Mouse (Mus musculus) left cerebral cortex, postnatal 4 days (tissue): ENCODE results near the gene Plekhm3. TPM values are rescaled to one million over a fixed set of nuclear protein-coding genes. Genes with fewer than 3 reads are reported as not detected.

Experiments used
- DNase-seq: peaks from one replicate; pipeline ENCODE4 v3.0.0-alpha.2; 2022
- intact Hi-C: fragments of 180-260 bp; cut with DNase I; formaldehyde crosslinking; loops from one replicate; pipeline ENCODE4 v1.15.1; 2025
- total RNA-seq, 2 experiments: library from RNA; stranded (reverse); gene quantifications; 2 replicates each; pipeline ENCODE4 v1.2.3; 2021

Plekhm3 gene
- total RNA-seq, 2 experiments from 2014 or later, result 22.2 to 25.2 TPM

DNA sequence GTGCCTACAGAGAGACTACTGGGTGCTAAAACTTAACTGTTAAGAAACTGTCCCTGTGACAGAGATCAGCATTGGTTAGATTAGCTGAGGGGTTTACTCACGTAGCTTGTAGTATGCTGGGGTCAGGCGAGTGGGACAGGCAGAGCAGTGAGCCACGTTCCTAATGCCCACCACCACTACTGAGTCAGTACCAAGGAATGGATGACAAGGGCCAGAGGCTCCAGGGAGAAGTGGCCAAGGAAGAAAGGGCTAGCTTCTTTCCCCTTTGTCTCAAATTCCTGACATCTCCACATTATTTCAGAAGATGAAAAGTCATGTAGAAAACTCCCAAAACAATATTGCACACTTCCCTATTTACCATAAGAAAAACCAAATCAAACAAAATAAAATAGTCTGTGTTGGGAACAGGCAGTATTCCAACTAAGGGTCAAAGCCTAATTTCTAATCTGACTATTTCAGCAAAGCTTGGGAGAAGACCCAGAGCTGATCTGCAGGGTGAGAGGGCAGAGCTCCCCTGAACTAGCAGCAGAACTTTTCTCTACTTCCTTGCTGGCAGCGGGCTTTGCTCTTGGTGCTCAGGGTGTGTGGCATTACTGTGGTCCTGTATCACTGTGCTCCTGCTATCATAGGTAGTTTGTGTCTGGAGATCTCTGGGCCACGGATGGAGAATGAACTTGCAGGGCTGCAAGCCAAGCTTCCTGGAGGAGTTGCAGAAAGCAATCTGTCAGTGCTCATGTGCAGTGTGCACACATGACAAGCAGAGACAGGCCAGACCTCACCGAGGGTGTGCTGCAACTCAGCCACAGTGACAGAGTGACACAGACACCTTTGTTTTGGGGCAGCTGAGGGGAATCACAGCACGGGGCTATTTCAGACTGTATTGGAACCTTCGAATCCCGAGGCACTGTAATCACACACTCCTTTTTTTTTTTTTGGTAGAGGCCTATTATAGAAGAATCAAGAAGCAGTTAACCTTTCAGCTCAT lies 165.5 kb downstream of the Plekhm3 start:
- intact Hi-C loops, result no loop called here

DNA sequence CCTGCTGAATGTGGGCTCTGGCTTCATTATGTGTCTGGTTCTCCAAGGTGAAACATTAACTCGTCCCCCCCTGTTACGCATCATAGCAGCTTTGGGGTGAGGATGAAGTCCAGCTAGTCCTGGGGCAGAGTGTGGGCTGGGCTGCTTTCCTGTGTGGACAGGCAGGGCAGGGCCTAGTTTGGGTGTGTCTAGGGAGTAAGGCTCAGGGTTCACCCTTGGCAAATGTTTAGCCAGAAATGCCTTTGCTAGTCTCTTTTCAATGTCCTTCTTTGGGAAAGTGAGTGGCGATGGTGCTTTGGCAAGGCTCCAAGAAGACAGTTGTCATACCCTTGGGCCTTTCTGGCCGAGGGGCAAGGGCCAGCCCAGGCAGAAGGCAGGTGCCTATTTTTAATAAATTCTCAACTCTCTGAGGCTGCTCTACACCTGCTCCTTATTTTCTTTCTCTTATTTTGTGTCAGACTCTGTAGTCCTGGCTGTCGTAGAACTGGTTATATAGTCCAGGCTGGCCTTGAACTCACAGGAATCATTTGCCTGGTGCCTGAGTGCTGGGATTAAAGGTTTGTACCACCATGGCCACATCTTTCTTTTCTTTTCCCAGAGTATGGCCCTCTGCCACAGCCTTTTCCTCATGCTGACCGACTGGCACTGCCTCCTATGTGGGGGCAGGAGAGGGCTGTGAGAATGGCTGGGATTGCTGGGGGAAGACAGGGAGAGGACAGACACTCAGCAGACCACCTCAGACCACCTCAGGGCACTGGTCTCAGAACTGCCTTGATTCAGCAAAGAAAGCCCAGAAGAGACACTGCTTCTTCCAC lies 168.7 kb downstream of the Plekhm3 start:
- intact Hi-C loops, result no loop called here
- peak; percentile 31 for DNase-seq

More for the DNA sequence above, 165.5 kb downstream of the Plekhm3 start:
- DNase-seq, result peak; percentile 34

DNA sequence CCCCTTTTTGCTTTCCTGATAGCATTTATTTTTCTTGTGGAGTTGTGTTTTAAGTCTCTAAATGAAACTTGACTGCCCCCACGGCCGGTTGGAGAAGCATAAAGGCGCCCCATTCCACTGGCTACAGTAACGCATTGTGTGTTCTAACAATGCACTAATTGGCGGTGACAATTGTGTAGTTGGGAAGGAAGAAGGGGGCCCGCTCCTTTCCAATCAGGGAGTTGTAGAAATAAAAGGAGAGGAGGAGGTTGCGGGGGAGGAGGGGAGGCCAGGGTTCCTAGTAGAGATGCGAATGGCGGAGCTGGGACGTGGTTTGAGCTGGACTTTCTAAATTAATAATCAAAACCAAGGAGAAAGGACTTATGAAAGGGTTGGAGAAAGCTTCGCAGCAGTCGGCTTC lies 176.8 kb downstream of the Plekhm3 start:
- intact Hi-C loops, result no loop called here

DNA sequence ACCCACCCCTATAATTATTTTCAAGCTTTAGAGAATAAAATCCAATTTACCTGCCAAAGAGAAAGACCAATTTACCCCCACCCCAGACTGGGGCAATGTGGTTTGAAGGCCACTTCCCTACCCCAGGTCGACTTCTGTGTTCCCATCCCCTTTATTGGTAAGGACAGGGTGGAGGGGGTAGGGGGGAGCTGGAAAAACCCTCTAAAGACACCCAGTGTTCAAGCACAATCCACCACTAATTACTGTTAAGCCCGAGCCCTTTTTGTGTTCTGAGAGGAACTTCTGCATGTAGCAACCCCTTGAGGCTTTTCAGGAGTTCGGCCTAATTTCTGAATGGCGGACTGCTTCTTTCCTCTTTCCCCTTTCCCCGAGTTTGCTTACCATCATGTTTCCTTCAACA lies 177.2 kb downstream of the Plekhm3 start:
- DNase-seq, result no peak

More for the DNA sequence above, 176.8 kb downstream of the Plekhm3 start:
- DNase-seq, result no peak

DNA sequence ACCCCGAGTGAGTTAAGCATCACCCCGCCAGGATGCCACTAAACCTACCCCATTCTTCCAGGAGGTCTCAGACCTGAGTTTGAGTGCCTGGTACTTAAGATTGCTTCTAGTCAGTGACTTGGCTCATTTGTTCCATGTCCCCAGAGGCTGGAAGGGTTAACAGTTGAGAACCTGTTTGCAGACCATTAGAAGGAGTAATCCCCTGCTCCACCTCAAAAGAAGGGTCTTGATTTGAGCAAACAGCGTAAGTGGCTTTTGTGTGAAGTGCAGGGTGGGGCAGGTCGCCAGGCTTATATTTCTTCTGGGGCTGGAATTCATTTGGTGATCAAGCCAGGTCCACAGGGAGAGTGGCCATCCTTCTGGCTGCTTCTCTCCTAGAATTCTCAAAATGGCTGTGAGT lies 183.3 kb downstream of the Plekhm3 start:
- intact Hi-C loops, result no loop called here
- no peak for DNase-seq

More for the DNA sequence above, 177.2 kb downstream of the Plekhm3 start:
- intact Hi-C loops, result no loop called here

DNA sequence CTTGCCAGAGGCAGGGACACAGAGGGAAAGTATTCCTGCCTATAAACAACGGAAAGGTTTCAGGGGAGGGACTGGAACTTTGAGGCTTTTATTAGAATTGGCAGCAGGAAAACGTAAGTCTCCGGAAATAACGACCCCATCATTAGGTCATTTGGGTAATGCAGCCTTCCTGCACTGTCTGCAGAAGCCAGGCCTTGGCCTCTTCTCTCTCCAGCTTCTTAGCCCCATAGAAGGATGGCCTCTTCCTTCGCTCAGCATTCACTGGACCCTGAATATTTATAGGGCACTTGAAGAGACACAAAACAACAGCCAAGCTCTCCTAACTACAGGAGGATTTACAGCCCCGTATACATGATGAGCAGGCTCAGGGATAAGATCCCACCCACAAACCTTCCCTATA lies 186.5 kb downstream of the Plekhm3 start:
- no peak for DNase-seq
- intact Hi-C loops, result no loop called here

DNA sequence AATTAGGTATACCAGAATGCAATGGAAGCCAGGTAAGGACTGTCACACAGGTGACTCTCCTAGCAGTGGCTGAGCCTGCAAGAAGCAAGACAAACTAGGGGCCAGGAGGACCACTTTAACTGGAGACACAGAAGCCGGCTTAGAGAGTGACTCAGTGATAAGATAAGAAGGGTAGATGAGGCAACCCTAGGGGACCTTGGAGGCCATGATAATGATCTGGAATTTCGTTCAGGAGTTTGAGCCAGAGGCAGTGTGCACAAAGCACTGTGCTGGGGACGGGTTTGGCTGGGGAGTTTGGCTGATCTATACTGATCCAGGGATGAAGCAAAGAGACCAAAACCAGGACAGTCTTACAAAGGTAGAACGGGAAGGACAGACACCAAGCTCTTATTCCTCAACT lies 195.0 kb downstream of the Plekhm3 start:
- intact Hi-C loops, result no loop called here
- no peak for DNase-seq

DNA sequence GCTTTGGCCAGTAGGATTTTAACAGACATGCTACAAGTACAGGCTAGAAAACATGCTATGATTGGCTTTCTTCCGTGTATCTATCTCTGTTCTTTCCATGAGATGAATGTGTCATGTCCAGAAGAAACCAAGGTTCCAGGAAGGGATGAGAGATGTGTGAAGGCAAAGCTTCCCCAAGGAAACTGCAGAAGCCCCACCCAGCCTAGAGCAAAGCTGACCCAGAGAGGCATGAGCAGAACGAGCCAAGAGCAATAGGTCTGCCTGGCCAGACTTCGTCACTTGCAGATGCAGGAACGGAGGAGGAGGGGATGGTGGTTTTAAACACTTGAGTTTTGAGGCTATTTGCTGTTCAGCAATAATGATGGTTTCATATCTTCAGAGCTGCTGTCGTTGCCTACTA lies 198.9 kb downstream of the Plekhm3 start:
- no peak for DNase-seq
- intact Hi-C loops, result no loop called here

DNA sequence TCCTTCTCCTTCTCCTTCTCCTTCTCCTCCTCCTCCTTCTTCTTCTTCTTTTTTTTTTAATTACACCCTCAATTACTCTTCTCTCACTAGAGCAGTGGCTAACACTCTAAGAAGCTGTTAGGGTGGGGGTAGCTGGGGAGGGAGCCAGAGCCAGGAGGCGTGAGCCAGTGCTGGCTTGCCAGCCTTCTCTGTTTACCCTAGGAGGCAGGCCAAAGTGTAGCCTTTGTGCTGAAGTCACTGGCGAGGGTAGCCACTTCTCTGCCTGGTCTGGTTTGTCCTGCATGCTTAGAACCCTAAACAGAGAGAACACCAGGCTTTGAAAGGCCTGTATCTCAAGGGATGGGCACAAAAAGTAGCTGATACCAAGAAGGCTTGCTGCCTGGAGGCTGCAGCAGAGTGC lies 199.4 kb downstream of the Plekhm3 start:
- intact Hi-C loops, result no loop called here
- DNase-seq, result peak; percentile 26

DNA sequence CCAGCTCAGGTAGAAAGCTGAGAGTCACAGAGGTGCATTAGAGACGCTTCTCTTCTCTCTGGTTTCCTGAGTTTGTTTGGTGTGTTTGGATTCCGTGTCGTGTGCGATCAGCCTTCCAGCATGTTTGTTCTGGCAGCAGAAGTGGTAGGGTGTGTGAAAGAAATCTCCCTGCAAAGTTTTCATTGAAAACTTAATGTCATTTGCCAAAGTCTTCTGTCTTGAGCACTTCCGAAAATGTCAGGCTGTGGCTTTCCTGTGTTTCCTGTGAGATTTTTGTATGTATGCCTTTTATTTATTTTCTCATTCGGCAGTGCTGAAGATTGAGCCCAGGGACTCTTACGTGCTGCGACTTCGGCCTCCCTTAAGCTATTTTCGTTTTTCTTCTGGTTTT lies 200.0 kb downstream of the Plekhm3 start:
- intact Hi-C loops, result no loop called here

DNA sequence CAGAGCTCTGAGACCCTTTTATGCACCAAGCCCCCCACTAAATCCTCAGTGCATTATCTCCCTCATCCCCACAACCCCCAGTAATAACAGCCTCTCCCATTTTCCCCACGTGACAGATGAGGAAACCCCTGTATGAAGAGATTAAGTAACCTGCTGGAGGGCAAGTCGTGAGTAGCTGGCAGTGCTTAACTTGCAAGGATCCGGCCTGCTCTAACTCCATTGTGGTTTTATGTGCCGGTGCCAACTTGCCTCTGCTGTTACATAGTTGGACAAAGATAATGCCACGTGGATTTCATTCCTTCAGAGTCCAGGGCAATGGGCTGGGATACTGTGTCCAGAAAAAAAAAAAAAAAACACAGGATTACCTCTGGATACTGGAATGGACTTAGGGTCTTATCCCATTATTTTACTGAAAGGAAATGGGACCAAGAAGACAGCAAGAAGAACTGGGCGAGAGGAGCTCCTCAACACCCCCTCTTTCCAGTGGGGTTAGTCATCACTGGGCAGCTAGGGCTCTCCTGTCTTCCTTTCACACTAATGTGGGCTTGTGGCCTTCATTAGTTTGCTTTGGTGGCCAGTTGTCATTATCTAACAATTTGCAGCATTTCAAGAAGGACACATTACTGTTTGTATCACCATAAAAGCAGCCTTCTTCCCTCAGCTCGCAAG lies 200.5 kb downstream of the Plekhm3 start:
- intact Hi-C loops, result no loop called here
- DNase-seq, result no peak

More for the DNA sequence above, 200.0 kb downstream of the Plekhm3 start:
- DNase-seq, result no peak

DNA sequence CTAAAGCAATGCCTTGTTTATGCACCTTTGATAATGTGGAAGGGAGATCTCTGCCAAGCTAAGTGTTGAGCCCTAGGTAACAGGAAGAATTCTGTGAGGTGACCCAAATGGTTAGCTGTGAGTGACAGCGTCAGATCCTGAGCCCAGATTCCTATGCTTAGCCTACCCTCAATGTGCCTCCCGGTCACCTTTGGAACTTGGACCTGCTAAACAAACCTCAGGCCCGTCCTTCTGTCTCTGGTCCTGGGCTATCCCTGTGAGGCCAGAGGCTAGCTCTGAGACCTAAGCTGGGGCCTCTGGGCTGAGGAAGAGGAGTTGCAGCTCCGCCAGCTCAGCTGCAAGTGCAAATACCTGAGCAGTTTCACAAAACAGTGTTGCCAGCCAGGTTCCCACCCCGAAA lies 202.0 kb downstream of the Plekhm3 start:
- no peak for DNase-seq
- intact Hi-C loops, result no loop called here

DNA sequence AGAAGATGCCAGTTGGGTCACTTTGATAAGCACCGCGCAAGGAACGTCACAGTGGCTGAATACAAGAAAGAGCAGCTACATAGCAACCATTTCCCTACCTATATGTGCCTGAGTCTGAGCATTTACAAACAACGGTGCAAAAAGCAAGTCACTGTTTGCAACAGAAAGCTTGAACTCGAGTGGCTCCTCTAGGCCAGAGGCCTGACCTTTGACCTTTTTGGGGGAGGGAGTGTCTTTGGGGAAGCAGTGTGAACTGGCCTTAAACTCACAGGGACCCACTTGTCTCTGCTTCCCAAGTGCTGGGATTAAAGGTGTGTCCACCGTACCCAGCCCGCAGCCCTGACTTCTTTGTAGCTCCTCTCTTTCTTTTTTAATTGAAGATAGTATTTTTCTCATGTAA lies 203.0 kb downstream of the Plekhm3 start:
- no peak for DNase-seq
- intact Hi-C loops, result no loop called here

DNA sequence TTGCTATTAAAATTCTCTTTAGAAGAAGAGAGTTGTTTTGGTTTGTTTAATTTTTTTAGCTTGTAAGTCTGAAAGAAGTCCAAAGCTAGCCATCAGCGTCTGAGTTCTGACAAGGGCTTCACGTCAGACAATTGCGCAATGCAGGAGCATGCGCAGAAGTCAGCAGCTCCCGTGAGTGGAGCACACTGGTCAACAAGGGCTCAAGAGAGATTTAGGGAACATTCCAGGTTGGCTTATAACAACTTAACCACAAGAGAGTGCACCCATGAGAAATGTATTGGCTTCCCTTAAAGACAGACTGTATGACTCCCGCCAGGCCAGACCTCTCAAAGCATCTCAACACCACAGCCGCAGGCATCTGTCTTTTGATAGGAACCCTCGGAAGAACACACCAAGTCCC lies 203.5 kb downstream of the Plekhm3 start:
- no peak for DNase-seq
- intact Hi-C loops, result no loop called here

DNA sequence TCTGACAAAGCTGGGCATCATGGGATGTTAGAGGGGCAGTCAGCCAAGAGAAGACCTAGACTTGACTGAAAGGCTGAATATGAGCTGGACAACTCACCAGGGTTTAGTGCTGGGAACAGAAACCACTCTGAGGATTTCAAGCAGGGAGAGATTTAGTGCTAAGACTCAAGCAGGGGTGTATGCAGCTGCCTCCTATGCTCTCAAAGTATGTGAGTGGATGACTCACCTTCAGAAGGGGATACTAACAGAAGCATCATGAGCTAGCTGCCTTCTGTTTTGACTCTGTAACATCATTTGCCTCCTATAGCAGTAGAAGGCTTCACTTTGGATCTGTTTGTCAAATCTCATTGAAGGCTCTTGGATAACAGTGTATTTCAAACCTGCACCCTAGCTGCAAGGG lies 212.0 kb downstream of the Plekhm3 start:
- intact Hi-C loops, result no loop called here
- no peak for DNase-seq

DNA sequence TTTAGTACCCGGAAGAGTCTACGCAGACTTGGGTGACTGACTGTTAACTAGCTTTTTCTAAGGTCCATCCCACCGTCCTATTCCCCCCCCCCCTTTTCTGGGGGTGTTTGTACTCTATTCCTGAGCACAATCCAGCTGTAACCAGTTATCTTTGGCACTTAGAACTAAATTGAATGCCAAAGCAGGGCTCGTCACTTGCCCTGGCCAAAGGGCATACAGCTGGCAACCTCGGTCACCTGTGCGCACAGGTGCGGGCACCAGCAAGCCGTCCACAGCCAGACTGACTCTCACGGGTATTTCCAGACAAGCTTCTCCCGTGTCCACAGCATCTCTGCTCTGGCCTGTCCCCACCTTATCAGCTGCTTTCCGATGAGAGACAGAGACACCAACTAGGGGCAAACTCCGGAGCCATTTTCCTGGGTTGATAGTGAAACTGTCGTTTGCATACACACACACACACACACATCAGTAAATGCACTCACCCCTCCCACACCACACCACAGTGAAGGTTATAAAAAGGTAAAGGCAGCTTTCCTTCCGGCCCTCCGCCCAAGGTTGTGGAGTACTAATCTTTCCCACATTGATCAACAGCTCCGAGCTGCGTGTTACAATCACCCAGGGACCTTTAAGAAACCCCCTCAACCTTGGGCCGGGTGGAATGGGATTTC lies 213.7 kb downstream of the Plekhm3 start:
- DNase-seq, result no peak
- intact Hi-C loops, result no loop called here

DNA sequence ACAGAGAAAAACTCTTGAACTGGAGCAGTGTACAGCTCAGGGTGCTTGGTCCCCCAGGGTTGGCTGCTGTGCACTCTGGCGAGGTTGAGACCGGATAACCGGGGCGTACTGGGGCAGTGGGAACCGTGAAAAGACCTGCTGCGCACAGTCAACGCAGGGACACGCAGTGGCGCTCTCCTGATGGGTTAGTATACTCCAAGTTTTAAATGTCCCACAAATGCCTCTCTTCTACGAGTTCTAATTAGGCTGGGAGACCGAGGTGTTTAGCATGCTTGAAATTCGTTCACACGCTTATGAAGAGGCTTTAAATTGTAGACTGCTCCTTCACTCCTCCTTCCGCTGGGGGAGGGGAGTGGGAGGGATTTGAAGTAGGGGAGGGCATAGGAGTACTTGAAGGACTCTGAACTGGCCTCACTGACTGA lies 218.0 kb downstream of the Plekhm3 start:
- no peak for DNase-seq
- intact Hi-C loops, result loop anchor here (5.0 to 10.0 kb wide), 2 partner anchors 179 to 246 kb away; no protein-coding TSS in a partner anchor

DNA sequence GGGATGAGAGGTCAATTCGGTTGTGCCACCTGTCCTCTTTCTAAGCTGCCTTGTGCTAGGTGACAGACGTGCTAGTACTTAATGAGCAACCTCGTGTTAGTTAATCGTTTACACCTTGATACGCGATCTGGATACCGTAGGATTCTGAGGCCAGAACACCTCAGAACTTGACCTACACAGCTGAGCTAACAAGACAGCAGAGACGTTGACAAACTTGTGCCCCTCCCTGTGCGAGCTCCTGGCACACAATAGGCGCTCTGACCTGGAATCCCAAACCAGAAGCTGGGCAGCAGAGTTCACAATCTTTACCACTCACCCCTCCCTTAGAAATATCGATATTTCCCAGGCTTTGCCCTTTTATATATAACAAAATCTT lies 218.5 kb downstream of the Plekhm3 start:
- no peak for DNase-seq
- intact Hi-C loops, result loop anchor here (5.0 to 10.0 kb wide), 2 partner anchors 179 to 247 kb away; no protein-coding TSS in a partner anchor

DNA sequence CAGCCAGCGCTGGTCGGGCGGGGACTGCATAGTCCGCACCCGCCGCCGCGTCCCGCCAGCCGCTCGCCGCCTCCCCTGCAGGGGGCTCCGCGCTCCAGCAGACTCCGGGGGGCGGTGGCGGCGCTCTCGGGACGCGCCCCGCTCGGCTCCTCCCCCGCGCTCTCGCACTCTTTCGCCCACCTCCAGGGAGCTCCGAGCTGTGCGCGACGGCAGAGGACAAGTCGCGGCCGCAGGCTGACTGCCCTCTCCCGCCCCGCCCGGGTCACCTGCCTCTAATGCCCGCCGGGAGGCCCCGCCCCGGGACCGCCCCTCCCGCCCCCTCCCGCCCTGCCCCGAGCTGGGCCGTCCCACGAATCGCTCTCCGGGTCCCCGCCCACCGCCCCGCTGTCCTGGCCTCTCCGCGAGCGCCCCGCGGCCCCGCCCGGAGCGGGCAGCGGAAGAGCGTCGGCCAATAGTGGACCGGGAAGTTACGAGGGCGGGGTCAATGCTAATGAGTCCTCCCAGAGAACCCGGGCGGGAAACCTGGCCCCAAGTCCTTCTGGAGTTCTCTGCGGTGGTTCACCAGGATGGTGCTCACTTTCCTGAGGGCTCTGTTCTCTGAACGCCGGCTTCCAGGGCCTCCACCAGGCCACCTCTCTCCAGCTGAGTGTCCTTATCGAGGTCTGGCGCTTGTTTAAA lies 219.0 kb downstream of the Plekhm3 start, which contains the start of gene Fzd5:
TSS of gene Fzd5 (minus strand) at position 250 of the 678 bp plus-strand sequence.
- intact Hi-C loops, result loop anchor here (5.0 to 10.0 kb wide), 2 partner anchors 180 to 247 kb away; no protein-coding TSS in a partner anchor
- peak; percentile 89 for DNase-seq
